Mouse (Mus musculus) testis, adult 2 months (tissue): ENCODE measurements around the gene Aurkaip1.

ENCODE experiments used
- CTCF ChIP-seq: fragments of 200-500 bp; IDR thresholded peaks from 2 replicates; pipeline ENCODE4 v1.5.1; 2012; ENCODE audit warnings: low read depth, mild to moderate bottlenecking, inconsistent platforms, low read length, moderate library complexity; ENCODE audit not compliant: control insufficient read depth, insufficient read depth, insufficient replicate concordance
- POLR2A ChIP-seq: fragments of 200-500 bp; IDR thresholded peaks from 2 replicates; pipeline ENCODE4 v1.6.1; 2012; ENCODE audit warnings: low read depth, mild to moderate bottlenecking, inconsistent platforms, low read length, moderate library complexity; ENCODE audit not compliant: control insufficient read depth

GRCm38 (mm10) chr4:155843231-155843630, 12.2 kb downstream of the Aurkaip1 start:
- TF ChIP-seq POLR2A (no peak), CTCF (no peak)
